Mouse (Mus musculus) stomach, postnatal 0 days (tissue): ENCODE data around the gene Psmb3.

Source experiments
- CTCF ChIP-seq: IDR thresholded peaks from 2 replicates; pipeline ENCODE4 v1.5.1; 2016; ENCODE audit warnings: antibody characterized with exemption, low read depth, mild to moderate bottlenecking, moderate library complexity
- EP300 ChIP-seq: optimal IDR thresholded peaks from 2 replicates; pipeline ENCODE3; 2016; ENCODE audit warnings: antibody characterized with exemption

DNA sequence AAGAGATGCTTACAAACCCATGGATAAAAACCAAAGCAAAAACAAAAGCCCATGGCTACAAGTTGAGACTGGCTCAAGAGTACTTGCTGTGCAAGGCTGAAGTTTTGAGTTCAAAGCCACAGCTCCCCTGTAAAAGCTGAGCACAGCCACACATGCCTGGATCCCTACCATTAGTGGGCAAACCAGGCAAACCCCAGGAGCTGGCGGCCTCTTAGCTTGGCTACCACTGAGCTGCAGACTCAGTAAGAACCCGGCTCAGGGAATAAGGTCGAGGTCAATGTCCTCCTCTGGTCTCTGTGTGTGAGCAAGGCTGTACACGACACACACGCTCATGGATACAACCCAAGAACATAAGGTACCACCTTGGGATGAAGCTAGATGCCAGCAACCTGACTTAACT lies 45.3 kb downstream of the Psmb3 start:
- TF ChIP-seq CTCF (no peak), EP300 (no peak)
